Mouse (Mus musculus) C2C12 (cell line): ENCODE results near the gene Dnajc17.

ENCODE experiments used
- CEBPB ChIP-seq: IDR thresholded peaks from one replicate; pipeline ENCODE4 v1.6.1; 2011; ENCODE audit warnings: low read depth, mild to moderate bottlenecking, control low read depth, moderate library complexity
- CTCF ChIP-seq: IDR thresholded peaks from one replicate; pipeline ENCODE4 v1.5.1; 2011; ENCODE audit not compliant: control insufficient read depth, insufficient read depth, insufficient read length
- MAX ChIP-seq: IDR thresholded peaks from one replicate; pipeline ENCODE4 v1.6.1; 2011; ENCODE audit warnings: mild to moderate bottlenecking, control low read depth
- MYOD1 ChIP-seq: IDR thresholded peaks from one replicate; pipeline ENCODE4 v1.6.1; 2011; ENCODE audit warnings: low read depth; ENCODE audit not compliant: control insufficient read depth, insufficient read length
- MYOG ChIP-seq: IDR thresholded peaks from one replicate; pipeline ENCODE4 v1.6.1; 2011; ENCODE audit not compliant: control insufficient read depth, insufficient read length; ENCODE audit errors: extremely low read depth
- USF1 ChIP-seq: IDR thresholded peaks from one replicate; pipeline ENCODE4 v1.6.1; 2011; ENCODE audit warnings: low read depth, mild to moderate bottlenecking, control low read depth, moderate library complexity

DNA sequence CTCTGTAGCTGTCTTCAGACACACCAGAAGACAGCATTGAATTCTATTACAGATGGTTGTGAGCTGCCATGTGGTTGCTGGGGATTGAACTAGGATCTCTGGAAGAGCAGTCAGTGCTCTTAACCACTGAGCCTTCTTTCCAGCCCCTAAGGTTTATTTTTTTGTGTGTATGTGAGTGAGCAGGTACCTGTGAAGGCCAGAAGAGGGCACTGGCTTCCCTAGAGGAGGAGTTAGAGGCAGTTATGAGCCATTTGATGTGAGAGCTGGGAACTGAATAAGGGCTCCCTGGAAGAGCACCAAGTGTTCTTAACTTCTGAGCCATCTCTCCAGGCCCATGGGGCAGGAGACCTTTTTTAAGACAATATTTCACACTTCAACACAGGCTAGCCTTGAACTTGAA is 43.2 kb downstream of the Dnajc17 start:
- no peak for TF ChIP-seq USF1
- no peak for TF ChIP-seq CTCF
- TF ChIP-seq CEBPB = no peak
- TF ChIP-seq MAX = no peak
- TF ChIP-seq MYOG = no peak
- no peak for TF ChIP-seq MYOD1
